Mouse (Mus musculus) kidney, adult 10 weeks (tissue): Measurements from ENCODE around the gene Scgb2b19. TPM values are rescaled to one million over a fixed set of nuclear protein-coding genes. Genes with fewer than 3 reads are reported as not detected.

Experiments used
- polyA plus RNA-seq: library from polyadenylated mRNA; stranded (reverse); fragments of 350-450 nt; fragmentation: Illumina TruSeq; extraction: RNeasy Lipid Tissue Mini Kit (QIAGEN cat#74804); gene quantifications from one replicate; pipeline ENCODE4 v1.2.3, GENCODE M21; 2014; ENCODE audit warnings: low read depth, low replicate concordance

Gene Scgb2b19
- polyA plus RNA-seq: not detected

DNA sequence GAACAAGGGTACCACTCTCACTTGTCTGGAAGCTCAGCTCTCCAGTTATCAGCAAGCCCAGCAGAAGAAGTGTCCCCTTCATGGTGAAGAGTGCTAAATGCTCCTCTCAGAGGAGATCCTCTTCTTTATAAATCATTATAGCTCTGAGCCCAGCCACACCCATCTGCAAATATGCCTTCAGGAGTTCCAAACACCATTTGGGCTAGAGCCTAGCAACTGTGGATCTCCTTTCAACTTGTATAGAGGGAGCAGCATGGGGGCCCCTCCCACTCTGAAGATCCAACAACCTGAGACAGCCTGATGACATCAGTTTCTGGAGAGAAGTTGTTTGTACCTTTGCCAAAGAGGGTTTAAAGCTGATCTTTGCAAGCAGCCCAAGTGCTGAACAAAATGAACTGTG lies at the start of gene Scgb2b19:
Gene Scgb2b19 (minus strand): TSS at position 101 of the 400 bp plus-strand sequence.

DNA sequence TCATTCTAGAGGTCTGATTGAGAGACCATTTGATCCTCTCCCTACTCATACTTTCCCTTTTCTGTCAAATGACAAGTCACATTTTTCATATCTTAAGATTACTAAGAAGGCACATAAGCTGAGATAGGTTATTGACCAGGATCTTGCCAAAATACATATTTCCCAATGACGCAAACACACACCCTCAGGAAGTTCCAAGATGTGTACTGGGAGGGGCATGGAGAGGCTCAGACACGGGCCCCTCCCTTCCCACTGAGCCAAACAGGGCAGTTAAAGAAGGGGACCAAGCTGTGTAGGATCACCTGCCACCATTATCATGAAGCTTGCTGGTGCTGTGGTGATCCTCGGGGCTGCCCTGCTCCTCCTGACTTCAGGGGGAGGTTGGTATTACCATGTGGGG lies 6.9 kb upstream of the Scgb2b19 start, which contains the start of gene Scgb1b19:
Gene Scgb1b19 (plus strand): TSS at position 301 of the 400 bp plus-strand sequence.

Other genes starting within 250 kb of the Scgb2b19 start
- gene Scgb2b17, start 223.8 kb downstream of the Scgb2b19 start, polyA plus RNA-seq: not detected
- not detected for gene Scgb1b17, start 216.9 kb downstream of the Scgb2b19 start, polyA plus RNA-seq
- gene Scgb2b18, start 106.5 kb downstream of the Scgb2b19 start, polyA plus RNA-seq: not detected
- gene Scgb1b18, start 94.8 kb downstream of the Scgb2b19 start, polyA plus RNA-seq: not detected
- gene Scgb1b19, start 7.0 kb upstream of the Scgb2b19 start, polyA plus RNA-seq: not detected
- gene Scgb2b20, start 86.0 kb upstream of the Scgb2b19 start, polyA plus RNA-seq: not detected
- not detected for gene Scgb1b20, start 92.9 kb upstream of the Scgb2b19 start, polyA plus RNA-seq
- gene Scgb2b21, start 240.1 kb upstream of the Scgb2b19 start, polyA plus RNA-seq: not detected